Mouse (Mus musculus) G1E (cell line): ENCODE data around the gene Mroh2a.

ENCODE experiments used
- CTCF ChIP-seq: IDR thresholded peaks from 2 replicates; pipeline ENCODE4 v1.5.1; 2012; ENCODE audit warnings: low read depth, low read length, inconsistent platforms, mixed read lengths
- GATA1 ChIP-seq: IDR thresholded peaks from 2 replicates; pipeline ENCODE4 v1.6.1; 2012; ENCODE audit warnings: borderline replicate concordance, low read length, inconsistent platforms, mixed read lengths
- GATA2 ChIP-seq: IDR thresholded peaks from 2 replicates; pipeline ENCODE4 v1.6.1; 2012; ENCODE audit warnings: low read depth, low read length, inconsistent platforms, borderline replicate concordance
- POLR2AphosphoS5 ChIP-seq: IDR thresholded peaks from 2 replicates; pipeline ENCODE4 v1.6.1; 2012; ENCODE audit warnings: low read depth, low read length, inconsistent platforms; ENCODE audit not compliant: insufficient replicate concordance
- TAL1 ChIP-seq: conservative IDR thresholded peaks from 2 replicates; pipeline ENCODE4 v1.6.1; 2012; ENCODE audit warnings: low read depth, low read length, inconsistent platforms, mixed read lengths

- no peak for TF ChIP-seq GATA1
- no peak for TF ChIP-seq CTCF
- TF ChIP-seq GATA2 = no peak
- TF ChIP-seq TAL1 = no peak
- TF ChIP-seq POLR2AphosphoS5 = no peak; the same call in 1 of the 2 replicates
These were observed 28.1 kb downstream of the Mroh2a start for GRCm38 (mm10) chr1:88254793-88255465.
